Mouse (Mus musculus) embryonic facial prominence, embryonic 14.5 days (tissue): ENCODE measurements at regions not wholly inside any gene's neighbourhood (a gene's known extent, or its start where the extent isn't known, plus 50 kb on each side); places are given as distances from the start of the nearest gene placed in this dataset.

Experiments used
- ATAC-seq: fragments of 200-750 bp; cut with Nextera tagmentation; 2 replicates; pipeline ENCODE4 v1.8.0; 2017; ENCODE audit warnings: low read depth, moderate number of reproducible peaks, moderate TSS enrichment
- DNase-seq: peaks from one replicate; pipeline ENCODE4 v3.0.0-alpha.2; 2015; ENCODE audit warnings: low spot score
- H3K27ac ChIP-seq: fragments of 300-500 bp; sonication (generic); replicated peaks from 2 replicates; pipeline ENCODE4 v1.5.1; 2014; ENCODE audit warnings: low read depth, mild to moderate bottlenecking, low read length, moderate library complexity
- H3K27me3 ChIP-seq: fragments of 300-500 bp; sonication (generic); replicated peaks from 2 replicates; pipeline ENCODE4 v1.6.1; 2014; ENCODE audit warnings: low read length; ENCODE audit not compliant: control insufficient read depth, insufficient read depth
- H3K36me3 ChIP-seq: fragments of 300-500 bp; sonication (generic); 2 replicates; pipeline ENCODE4 v1.6.1; 2014; ENCODE audit warnings: low read length, mixed read lengths; ENCODE audit not compliant: control insufficient read depth, insufficient read depth
- H3K4me1 ChIP-seq: fragments of 300-500 bp; sonication (generic); 2 replicates; pipeline ENCODE4 v1.6.1; 2014; ENCODE audit warnings: antibody characterized with exemption, low read length; ENCODE audit not compliant: control insufficient read depth, insufficient read depth
- H3K4me2 ChIP-seq: fragments of 300-500 bp; sonication (generic); 2 replicates; pipeline ENCODE4 v1.6.1; 2014; ENCODE audit warnings: low read depth, mild to moderate bottlenecking, low read length, moderate library complexity, mixed read lengths
- H3K4me3 ChIP-seq: fragments of 300-500 bp; sonication (generic); 2 replicates; pipeline ENCODE4 v1.5.1; 2014; ENCODE audit warnings: low read depth, mild to moderate bottlenecking, low read length
- H3K9ac ChIP-seq: fragments of 300-500 bp; sonication (generic); 2 replicates; pipeline ENCODE4 v1.6.1; 2014; ENCODE audit warnings: low read depth, mild to moderate bottlenecking, low read length, moderate library complexity, mixed read lengths
- H3K9me3 ChIP-seq: fragments of 300-500 bp; sonication (generic); 2 replicates; pipeline ENCODE4 v1.6.1; 2016; ENCODE audit warnings: low read length; ENCODE audit not compliant: control insufficient read depth
- WGBS: fragments of 180-500 bp; shearing (Covaris S2); extraction: QIAGEN DNeasy Blood & Tissue Kit; methylation state at CpG from one replicate; pipeline ENCODE4 v1.1.7; 2014; 5-methylcytosine and 5-hydroxymethylcytosine counted together

DNA sequence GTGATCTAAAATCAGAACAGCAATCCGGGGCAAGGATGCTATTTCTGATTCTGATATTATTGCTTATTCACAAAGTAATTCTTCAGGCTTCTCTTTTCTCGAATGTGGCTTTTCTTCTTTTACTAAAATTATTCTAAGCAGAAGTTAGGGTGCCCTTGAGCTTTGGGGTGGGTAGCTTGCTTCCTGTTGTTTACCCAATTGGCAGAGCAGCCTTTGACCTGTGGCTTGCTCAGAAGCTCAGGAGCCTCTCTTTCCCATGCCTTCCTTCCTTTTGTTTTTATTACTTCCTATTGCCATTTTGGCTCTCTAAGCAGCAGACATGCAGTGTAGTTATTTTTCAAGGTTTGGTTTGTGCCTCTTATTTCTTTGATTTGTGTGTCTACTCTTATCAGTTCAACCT, 244.8 kb upstream of the Zic1 start:
- Histone ChIP-seq H3K4me3 (no peak overlapping the region), H3K4me2 (no peak overlapping the region), H3K9ac (no peak overlapping the region), H3K27ac (no peak overlapping the region), H3K9me3 (no peaks in the 10 kb centered on the region), H3K36me3 (no peaks in the 10 kb centered on the region), H3K27me3 (no peaks in the 10 kb centered on the region), H3K4me1 (no peaks in the 10 kb centered on the region)
- ATAC-seq (no peak), DNase-seq (no peak)
- WGBS, result 71% methylated on average over 2 of the region's 2 CpGs

DNA sequence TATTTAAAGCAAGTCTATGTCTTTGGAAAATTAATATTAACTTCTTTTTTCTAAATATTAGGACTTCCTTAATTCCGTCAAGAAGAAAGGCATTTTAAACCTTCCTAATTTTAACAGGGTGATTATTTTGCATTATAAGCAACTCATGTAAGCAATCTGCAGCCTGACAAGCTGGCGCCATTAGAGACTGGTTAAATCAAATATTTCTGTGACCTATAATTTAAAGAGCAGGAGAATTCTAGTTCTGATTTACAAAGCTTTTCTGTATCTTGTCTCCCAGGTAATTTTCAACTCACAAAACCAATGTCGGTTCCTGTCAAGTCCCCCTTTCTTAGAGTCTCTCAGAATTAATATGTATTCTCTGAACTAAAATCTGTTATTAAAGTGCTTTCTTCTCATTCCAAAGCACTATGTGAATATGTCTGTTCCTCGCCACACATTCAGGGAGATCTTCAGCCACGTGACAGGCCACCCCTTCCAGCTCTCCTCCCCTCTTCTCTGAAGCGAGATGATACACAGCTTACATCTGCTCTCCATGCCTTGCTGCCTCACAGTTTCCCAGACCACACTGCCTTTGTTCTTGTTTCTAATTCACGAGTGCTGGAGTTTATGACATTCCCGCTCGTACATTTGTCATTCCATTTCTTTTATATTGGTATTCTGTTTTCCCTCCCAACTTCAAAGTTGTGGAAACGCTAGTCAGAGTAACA, 244.0 kb upstream of the Zic1 start:
- DNase-seq (peak; percentile 48), ATAC-seq (no peak)
- Histone ChIP-seq H3K27me3 (no peaks in the 10 kb centered on the region), H3K4me3 (no peak overlapping the region), H3K9me3 (no peaks in the 10 kb centered on the region), H3K4me1 (no peaks in the 10 kb centered on the region), H3K36me3 (no peaks in the 10 kb centered on the region), H3K27ac (no peak overlapping the region), H3K4me2 (no peak overlapping the region; the same call in 1 of the 2 replicates), H3K9ac (no peak overlapping the region)
- 38% methylated on average over 10 of the region's 10 CpGs for WGBS

DNA sequence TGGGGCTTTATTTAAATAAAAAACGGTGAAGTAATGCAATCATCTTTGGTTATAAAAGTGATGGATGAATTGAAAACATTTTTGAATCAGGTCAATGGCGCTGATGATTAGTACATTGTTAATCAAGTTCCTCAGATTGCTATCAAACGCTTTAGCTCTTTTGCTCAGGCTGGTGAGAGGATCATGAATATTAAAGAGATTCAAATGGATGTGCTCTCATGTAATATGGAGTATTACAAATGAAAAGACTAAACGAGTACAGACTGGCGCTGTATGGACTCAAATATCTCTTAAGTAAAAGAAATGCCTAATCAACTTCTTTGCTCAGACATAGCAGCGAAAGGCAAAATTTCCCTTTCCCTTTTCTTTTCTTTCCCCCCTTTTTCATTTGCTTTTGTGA, 236.1 kb upstream of the Zic1 start:
- ATAC-seq, result no peak
- no peaks in the 10 kb centered on the region for H3K9me3 ChIP-seq
- H3K4me1 ChIP-seq, result no peaks in the 10 kb centered on the region
- WGBS, result 78% methylated on average over 6 of the region's 6 CpGs
- H3K9ac ChIP-seq, result no peak overlapping the region
- no peak overlapping the region for H3K4me3 ChIP-seq
- no peaks in the 10 kb centered on the region for H3K36me3 ChIP-seq
- DNase-seq, result no peak
- H3K27me3 ChIP-seq, result no peaks in the 10 kb centered on the region
- H3K27ac ChIP-seq, result no peak overlapping the region
- H3K4me2 ChIP-seq, result no peak overlapping the region

DNA sequence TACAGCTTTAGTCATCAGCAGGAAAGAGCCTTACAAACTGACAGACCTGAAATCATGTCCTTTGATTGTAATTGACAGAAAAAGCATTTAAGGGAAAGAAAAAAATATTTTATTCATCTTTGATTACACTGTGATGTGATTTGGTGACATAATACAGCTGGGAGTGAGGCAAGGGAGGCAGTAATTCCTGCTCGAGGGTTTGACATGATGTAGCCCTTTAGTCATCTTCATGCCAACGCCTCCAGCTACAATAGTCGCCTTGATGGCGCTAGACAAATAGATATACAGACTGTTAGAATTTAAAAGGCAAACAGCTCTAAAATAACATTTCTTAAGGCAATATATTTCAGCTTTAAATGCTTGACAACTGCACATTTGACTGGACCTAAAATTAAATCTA, 226.3 kb upstream of the Zic1 start:
- ATAC-seq (no peak), DNase-seq (no peak)
- H3K4me2 ChIP-seq, result no peak overlapping the region
- H3K9me3 ChIP-seq, result no peaks in the 10 kb centered on the region
- H3K4me3 ChIP-seq, result no peak overlapping the region
- H3K36me3 ChIP-seq, result no peaks in the 10 kb centered on the region
- 55% methylated on average over 4 of the region's 4 CpGs for WGBS
- H3K9ac ChIP-seq, result no peak overlapping the region
- H3K4me1 ChIP-seq, result no peaks in the 10 kb centered on the region
- H3K27me3 ChIP-seq, result no peaks in the 10 kb centered on the region
- H3K27ac ChIP-seq, result no peak overlapping the region

DNA sequence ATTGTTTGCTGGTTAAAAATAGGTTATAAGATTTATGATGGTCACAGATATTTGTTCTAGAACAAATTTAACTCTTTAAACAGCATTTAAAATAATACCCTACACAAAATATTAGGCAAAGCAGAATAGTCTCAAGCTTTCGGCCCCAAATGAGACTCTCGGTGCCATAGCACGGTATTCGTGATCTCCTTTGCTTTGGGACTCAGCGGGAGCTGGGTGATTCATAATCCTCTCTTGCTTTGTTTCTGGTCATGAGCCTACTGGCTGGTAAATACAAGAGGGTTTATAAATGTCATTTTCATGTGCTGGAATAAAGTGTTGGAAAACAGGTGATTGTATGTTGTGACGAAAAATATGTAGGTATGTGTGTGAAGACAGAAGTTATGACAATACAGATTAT, 223.1 kb upstream of the Zic1 start:
- no peaks in the 10 kb centered on the region for H3K9me3 ChIP-seq
- H3K27me3 ChIP-seq, result no peaks in the 10 kb centered on the region
- no peak overlapping the region for H3K27ac ChIP-seq
- H3K4me3 ChIP-seq, result no peak overlapping the region
- no peak overlapping the region for H3K4me2 ChIP-seq
- no peaks in the 10 kb centered on the region for H3K4me1 ChIP-seq
- 85% methylated on average over 6 of the region's 6 CpGs for WGBS
- H3K9ac ChIP-seq, result no peak overlapping the region
- ATAC-seq, result no peak
- H3K36me3 ChIP-seq, result no peaks in the 10 kb centered on the region
- DNase-seq, result no peak

DNA sequence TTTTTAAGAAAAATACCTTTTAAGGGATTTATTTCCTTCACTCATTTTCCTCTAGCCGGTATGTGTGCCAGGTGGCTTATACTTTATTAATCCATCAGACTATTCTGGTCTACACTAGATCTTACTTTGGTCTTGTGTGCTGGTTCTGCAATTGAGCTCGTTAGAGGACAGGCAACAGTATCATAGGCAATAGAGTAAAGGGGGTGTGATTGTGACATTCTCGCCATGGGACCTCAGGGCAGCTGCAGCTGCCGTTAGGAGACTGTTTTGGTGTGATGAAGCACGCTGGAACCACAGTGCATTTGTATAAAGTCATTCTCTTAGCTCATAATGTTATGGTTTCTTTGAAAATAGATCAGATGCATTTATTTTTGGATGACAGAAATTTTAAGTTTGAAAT, 222.3 kb upstream of the Zic1 start:
- H3K36me3 ChIP-seq, result no peaks in the 10 kb centered on the region
- no peaks in the 10 kb centered on the region for H3K4me1 ChIP-seq
- no peak overlapping the region for H3K4me2 ChIP-seq
- H3K27ac ChIP-seq, result no peak overlapping the region
- no peaks in the 10 kb centered on the region for H3K9me3 ChIP-seq
- H3K27me3 ChIP-seq, result no peaks in the 10 kb centered on the region
- DNase-seq (no peak), ATAC-seq (no peak)
- H3K4me3 ChIP-seq, result no peak overlapping the region
- WGBS, result 60% methylated on average over 5 of the region's 5 CpGs
- no peak overlapping the region for H3K9ac ChIP-seq

DNA sequence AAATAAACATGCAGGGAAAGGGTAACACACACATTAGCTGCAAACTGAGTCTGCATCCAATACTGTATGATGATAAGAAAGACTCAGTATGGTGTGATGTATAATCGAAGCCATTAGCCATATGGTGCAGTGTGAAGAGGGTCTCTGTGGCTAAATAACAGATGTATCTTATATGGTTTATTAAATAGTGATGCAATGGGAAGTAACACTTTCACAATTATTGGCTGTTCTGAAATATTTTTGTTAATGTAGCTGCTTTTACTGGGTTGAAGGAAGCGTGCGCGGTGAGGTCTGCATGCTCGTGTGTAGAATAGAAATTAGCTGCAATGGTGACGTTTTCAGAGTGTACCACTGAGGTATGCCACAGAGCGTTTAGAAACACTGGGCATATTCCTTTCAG, 221.7 kb upstream of the Zic1 start:
- H3K9me3 ChIP-seq, result no peaks in the 10 kb centered on the region
- no peaks in the 10 kb centered on the region for H3K4me1 ChIP-seq
- no peaks in the 10 kb centered on the region for H3K36me3 ChIP-seq
- H3K9ac ChIP-seq, result no peak overlapping the region
- no peak overlapping the region for H3K4me3 ChIP-seq
- no peaks in the 10 kb centered on the region for H3K27me3 ChIP-seq
- H3K27ac ChIP-seq, result no peak overlapping the region
- ATAC-seq (no peak), DNase-seq (no peak)
- 86% methylated on average over 7 of the region's 7 CpGs for WGBS
- H3K4me2 ChIP-seq, result no peak overlapping the region

DNA sequence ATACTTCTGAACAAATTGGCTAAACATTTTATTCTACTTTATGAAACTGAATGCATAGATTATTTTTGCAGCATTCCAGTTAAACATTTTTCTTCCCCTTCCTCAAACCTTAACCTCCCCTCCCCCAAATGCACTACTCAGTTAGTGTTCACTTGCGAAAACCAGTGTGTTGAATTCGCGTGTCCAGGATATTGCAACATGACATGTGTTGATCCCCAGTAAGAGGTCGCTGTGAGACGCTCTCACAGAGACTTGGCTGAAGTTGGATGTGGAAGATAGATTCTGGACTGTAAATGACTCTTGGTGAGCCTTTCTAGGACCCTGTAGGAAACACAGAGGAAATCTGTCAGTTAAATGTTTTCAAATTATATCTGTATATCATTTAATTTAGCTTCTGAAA, 221.0 kb upstream of the Zic1 start:
- Histone ChIP-seq H3K4me2 (no peak overlapping the region), H3K27ac (no peak overlapping the region), H3K36me3 (no peaks in the 10 kb centered on the region), H3K9me3 (no peaks in the 10 kb centered on the region), H3K4me3 (no peak overlapping the region), H3K27me3 (no peaks in the 10 kb centered on the region), H3K9ac (no peak overlapping the region), H3K4me1 (no peaks in the 10 kb centered on the region)
- WGBS, result 67% methylated on average over 5 of the region's 5 CpGs
- DNase-seq, result no peak
- ATAC-seq, result no peak

DNA sequence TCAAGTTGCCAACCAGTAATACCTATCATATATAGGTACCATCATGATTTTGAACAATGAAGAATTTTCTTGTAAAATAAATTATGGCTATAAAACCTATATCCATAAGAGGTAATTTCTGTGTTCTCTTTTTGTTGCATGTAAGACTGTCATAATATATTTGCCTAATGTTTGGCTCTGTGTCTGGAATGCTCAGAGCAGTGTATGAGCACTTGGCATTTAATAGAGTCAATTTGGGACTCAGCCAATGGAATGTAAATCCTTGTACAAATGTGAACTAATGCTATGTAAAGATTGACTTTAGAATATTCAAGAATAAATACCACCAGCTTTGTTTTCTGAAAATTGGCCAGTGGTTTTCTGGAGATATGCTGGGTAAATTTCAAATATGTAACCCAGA, 208.5 kb upstream of the Zic1 start:
- peak; percentile 27 for DNase-seq

More for the DNA sequence above, 208.5 kb upstream of the Zic1 start:
- Histone ChIP-seq H3K4me3 (no peak overlapping the region), H3K36me3 (no peaks in the 10 kb centered on the region), H3K4me2 (no peak overlapping the region), H3K9ac (no peak overlapping the region), H3K27ac (no peak overlapping the region), H3K4me1 (no peaks in the 10 kb centered on the region), H3K9me3 (no peaks in the 10 kb centered on the region), H3K27me3 (no peaks in the 10 kb centered on the region)
- no peak for ATAC-seq
